Mouse (Mus musculus) E14TG2a.4 (cell line): ENCODE results near the gene Hcar1.

Experiments used
- H3K27me3 ChIP-seq: 2 replicates; pipeline ENCODE4 v1.6.1; 2014; ENCODE audit warnings: low read length, control low read depth; ENCODE audit not compliant: insufficient read depth
- H3K36me3 ChIP-seq: 2 replicates; pipeline ENCODE4 v1.6.1; 2014; ENCODE audit warnings: low read length, control low read depth; ENCODE audit not compliant: insufficient read depth
- H3K4me1 ChIP-seq: replicated peaks from 2 replicates; pipeline ENCODE4 v1.6.1; 2014; ENCODE audit warnings: low read depth, low read length, control low read depth
- H3K4me3 ChIP-seq: replicated peaks from 2 replicates; pipeline ENCODE4 v1.5.1; 2014; ENCODE audit warnings: mild to moderate bottlenecking, low read length
- H3K9me3 ChIP-seq: 2 replicates; pipeline ENCODE4 v1.6.1; 2014; ENCODE audit warnings: low read length, control low read depth
- CTCF ChIP-seq: conservative IDR thresholded peaks from 2 replicates; pipeline ENCODE4 v1.5.1; 2014; ENCODE audit warnings: low read length
- NANOG ChIP-seq: IDR thresholded peaks from 2 replicates; pipeline ENCODE4 v1.6.1; 2014; ENCODE audit warnings: borderline replicate concordance, low read length, mixed read lengths
- POU5F1 ChIP-seq: IDR thresholded peaks from 2 replicates; pipeline ENCODE4 v1.6.1; 2014; ENCODE audit warnings: low read length, borderline replicate concordance

Gene Hcar1

GRCm38 (mm10) chr5:123832309-123832708 lies 47.5 kb downstream of the Hcar1 start:
- H3K27me3 ChIP-seq, result no peaks in the 10 kb centered on the region
- H3K4me1 ChIP-seq, result peaks cover 4% of the 10 kb centered on the region
- H3K9me3 ChIP-seq, result peaks cover 44% of the 10 kb centered on the region
- H3K36me3 ChIP-seq, result no peaks in the 10 kb centered on the region
- H3K4me3 ChIP-seq, result no peak overlapping the region
- no peak for TF ChIP-seq POU5F1
- no peak for TF ChIP-seq CTCF
- TF ChIP-seq NANOG, result no peak

GRCm38 (mm10) chr5:123827659-123828091 lies 52.1 kb downstream of the Hcar1 start:
- Histone ChIP-seq H3K36me3 (peaks cover 10% of the 10 kb centered on the region), H3K4me1 (no peaks in the 10 kb centered on the region), H3K9me3 (peaks cover 18% of the 10 kb centered on the region), H3K4me3 (no peak overlapping the region), H3K27me3 (no peaks in the 10 kb centered on the region)
- TF ChIP-seq POU5F1, result no peak
- TF ChIP-seq NANOG, result no peak
- TF ChIP-seq CTCF, result no peak
